Mouse (Mus musculus) mouse trophoblast stem cell (cell line): ENCODE measurements around the gene Smo.

ENCODE experiments used
- in situ Hi-C, 2 experiments: fragments of 300-500 bp; cut with MseI, MboI; formaldehyde crosslinking; loops; 2 replicates in 1 of 2; 3 replicates in 1 of 2; pipeline ENCODE4 v1.15.1; 2025

The Smo gene

DNA sequence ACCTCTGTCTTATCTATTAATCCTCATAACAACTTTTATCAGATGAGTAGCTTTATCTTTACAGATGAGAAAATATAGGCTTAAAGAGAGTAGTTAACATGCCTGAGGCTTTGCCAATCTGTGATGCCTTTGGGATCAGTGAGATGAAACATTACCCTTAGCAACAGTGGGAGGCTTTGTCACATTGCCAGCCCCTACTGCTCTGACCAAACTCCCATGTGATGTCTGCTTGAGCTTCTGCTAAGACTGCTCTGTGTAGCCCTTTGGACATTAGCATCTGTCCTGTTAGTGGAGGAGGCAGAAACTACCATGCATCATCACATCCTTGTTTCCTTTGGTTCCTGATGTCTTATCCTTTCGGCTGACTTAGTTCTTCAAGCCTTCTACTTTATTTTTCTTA, 40.3 kb downstream of the Smo start:
- in situ Hi-C loops = no loop called here

GRCm38 (mm10) chr6:29776542-29777237, 41.4 kb downstream of the Smo start:
- in situ Hi-C loops = no loop called here

GRCm38 (mm10) chr6:29777238-29777555, 41.9 kb downstream of the Smo start:
- in situ Hi-C loops = no loop called here

DNA sequence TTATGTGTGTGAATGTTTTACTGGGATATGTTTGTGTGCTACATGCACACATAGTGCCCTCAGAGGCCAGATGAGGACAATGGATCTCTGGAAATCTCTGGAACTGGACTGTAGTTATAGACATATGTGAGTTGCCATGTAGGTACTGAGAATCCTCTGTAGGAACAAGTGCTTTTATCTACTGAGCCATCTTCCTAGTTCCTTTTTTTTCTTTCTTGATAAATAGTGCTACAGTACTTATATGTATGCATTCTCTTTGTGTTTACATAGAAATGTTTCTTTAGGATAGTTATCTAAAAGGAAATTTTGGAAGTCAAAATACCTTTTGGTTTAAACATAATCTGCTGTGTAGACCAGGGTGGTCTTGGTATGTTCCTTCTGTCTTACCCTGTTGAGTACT, 44.8 kb downstream of the Smo start:
- in situ Hi-C loops = no loop called here

GRCm38 (mm10) chr6:29780571-29780970, 45.3 kb downstream of the Smo start:
- in situ Hi-C loops = no loop called here

GRCm38 (mm10) chr6:29782239-29782638, 46.9 kb downstream of the Smo start:
- in situ Hi-C loops = no loop called here

DNA sequence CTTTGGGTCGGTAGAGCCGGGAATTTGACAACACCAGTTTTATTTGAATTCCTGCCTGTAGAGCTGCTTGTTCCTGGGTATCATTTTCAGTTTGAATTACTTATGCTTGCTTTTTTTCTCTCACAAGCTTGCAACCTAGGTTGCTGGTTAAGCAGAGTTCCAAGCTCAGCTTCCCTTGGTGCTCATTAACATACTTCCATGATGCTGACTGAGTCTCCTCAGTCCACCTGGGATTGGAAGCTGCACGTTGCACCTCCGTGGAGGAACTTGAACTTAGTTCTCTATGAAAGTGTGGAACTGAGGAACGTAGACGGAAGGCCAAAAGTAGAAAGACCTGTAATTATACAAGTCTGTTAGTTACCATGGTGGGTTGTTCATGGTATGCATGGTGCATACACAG, 48.7 kb downstream of the Smo start:
- in situ Hi-C loops = no loop called here

DNA sequence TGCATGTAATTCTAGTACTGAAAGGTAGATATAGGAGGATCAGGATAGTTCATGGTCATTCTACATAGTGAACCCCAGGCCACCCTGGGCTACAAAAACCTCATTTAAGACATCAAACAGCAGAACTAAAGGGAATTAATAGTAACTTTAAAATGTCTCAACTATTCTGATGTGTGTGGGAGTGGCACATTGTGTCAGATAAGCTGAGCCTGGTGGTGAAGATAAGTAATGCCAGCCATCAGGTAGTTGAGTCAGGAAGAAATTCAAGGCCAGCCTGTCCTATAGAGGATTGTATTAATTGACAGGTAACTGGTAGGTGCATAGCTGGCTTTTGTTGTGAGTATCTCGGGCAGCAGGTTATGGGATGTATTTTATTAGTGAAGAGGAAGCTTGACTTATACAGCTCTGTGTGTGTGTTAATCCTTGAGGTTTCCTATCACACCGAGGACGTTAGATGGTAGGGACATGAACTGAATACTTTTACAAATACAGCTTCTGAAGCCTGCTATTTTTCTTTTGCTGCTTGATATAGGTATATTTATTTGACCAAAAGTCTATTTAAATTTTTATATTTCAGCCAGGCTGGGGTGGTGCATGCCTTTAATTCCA, 49.2 kb downstream of the Smo start:
- in situ Hi-C loops = no loop called here

GRCm38 (mm10) chr6:29785759-29786158, 50.5 kb downstream of the Smo start:
- in situ Hi-C loops = no loop called here

GRCm38 (mm10) chr6:29788779-29789350, 53.6 kb downstream of the Smo start:
- in situ Hi-C loops = no loop called here

DNA sequence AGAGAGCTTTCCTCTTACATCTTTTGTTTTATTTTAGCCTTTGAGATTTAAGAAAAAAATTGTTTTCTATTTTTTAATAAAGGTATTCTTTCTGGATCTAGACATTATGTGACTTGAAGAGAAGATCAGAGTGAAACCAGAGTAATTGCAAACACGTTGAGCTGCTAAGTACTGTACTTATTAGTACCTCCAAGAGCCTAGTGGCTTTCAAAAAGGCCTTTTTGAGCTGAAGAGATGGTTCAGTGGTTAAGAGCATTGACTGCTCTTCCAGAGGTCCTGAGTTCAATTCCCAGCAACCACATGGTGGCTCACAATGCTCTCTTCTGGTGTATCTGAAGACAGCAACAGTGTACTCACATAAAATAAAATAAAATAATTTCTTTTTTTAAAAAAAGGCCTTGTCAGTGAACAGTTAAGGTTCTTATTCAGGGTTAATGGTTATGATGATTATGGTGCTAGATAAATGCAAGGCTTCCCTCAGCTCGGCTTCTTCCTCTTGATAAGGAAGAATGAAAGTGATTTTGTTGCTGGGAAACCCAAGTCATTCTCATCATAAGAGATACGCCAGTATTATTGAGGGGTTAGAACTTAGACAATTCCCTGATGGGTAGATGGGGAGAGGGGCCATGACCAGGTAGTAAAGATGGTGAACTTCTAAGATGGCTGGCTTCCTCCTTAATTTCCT, 54.9 kb downstream of the Smo start:
- in situ Hi-C loops = no loop called here

DNA sequence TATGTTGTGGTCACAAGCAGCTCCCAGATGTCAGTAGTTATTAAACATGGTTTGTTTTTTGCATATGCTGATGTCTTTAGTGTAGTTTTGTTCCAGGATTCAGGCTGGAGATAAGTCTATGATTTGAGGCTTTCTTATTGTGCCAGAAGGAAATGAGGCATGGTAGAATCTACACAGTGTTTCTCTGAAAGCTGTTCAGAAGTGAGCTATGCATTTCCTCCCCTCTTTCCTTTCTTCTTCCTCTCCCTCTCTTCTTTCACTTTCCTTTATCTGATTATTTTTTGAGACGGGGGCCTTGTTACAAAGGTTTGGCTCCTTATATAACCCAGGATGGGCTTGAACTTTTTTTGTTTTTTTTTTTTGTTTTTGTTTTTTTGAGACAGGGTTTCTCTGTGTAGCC, 58.2 kb downstream of the Smo start:
- in situ Hi-C loops = no loop called here

- in situ Hi-C loops = no loop called here
These were observed 59.3 kb downstream of the Smo start for GRCm38 (mm10) chr6:29794582-29794981.

DNA sequence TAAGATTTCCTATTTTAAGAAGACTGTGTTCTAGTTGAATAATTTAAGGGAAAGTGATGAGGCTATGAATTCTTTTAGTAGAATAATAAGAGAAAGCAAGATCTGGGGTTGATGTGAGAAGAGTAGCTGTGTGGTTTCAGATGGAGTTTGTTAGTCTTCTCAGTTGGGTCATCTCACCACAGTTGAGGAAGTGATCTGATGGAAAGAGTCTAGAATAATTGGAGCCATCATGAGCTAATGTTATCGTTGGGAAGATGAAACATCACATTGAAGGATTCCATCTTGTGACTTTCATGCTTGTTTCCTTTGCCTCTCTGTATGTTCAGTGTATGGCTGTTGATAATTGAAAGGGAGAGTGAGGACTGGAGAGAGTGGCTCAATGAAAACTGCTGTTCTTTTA, 67.7 kb downstream of the Smo start:
- in situ Hi-C loops = no loop called here

DNA sequence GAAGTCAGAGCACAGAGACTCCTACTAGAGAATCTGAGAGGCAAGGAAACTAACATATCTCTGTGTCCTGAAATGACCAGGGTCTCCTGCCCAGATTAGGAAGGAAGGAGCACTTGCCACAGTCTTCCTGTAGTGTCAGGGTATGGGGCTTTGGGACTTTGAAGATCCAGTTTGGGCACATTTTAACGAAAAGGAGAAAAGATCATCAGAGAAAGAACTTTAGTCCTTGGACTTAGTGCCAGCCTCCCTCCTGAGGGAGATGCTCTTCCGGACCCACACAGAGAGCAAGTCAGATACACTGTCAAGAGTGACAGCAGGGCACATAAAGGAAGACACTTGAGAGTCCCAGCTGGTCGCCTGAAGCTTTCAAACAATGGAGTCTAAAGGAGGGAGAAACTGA, 68.7 kb downstream of the Smo start:
- in situ Hi-C loops = no loop called here

DNA sequence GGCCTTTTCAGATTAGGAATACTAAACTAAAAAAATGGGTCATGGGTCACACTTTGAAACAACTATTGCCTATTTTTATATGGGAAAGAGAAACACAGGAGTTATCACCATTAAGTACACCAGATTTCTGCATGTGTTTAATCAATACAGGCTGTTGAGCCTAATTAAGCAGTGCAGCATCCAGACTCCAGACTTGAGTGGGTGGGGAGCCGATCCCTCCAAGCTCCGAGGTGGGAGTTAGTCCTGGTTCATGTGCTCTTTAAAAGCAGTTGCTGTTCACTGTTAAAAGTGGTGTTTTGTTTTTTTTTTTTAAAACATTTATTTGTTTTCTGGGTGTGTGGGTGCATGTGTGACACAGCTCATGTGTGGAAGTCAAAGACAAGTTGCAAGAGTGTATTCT, 70.1 kb downstream of the Smo start:
- in situ Hi-C loops = no loop called here
